Mouse (Mus musculus) bone marrow macrophage, adult 2 months (primary cell): Measurements from ENCODE around the gene Raph1.

Source experiments
- CTCF ChIP-seq: IDR thresholded peaks from 2 replicates; pipeline ENCODE4 v1.5.1; 2012; ENCODE audit warnings: low read depth, mild to moderate bottlenecking, low read length, moderate library complexity
- POLR2A ChIP-seq: IDR thresholded peaks from 2 replicates; pipeline ENCODE4 v1.6.1; 2012; ENCODE audit warnings: mild to moderate bottlenecking, low read depth, low read length, borderline replicate concordance

GRCm38 (mm10) chr1:60563021-60563420, 3.9 kb downstream of the Raph1 start:
- TF ChIP-seq CTCF, result no peak
- TF ChIP-seq POLR2A, result no peak
